Mouse (Mus musculus) forebrain, postnatal 0 days (tissue): Measurements from ENCODE around the gene Tex37. TPM values are rescaled to one million over a fixed set of nuclear protein-coding genes. Genes with fewer than 3 reads are reported as not detected.

ENCODE experiments used
- ATAC-seq: fragments of 200-750 bp; cut with Nextera tagmentation; 2 replicates; pipeline ENCODE4 v1.8.0; 2017; ENCODE audit warnings: mild to moderate bottlenecking, moderate library complexity
- DNase-seq: peaks from one replicate; pipeline ENCODE4 v3.0.0-alpha.2; 2015
- H3K27ac ChIP-seq: fragments of 300-500 bp; sonication (generic); 2 replicates; pipeline ENCODE4 v1.5.1; 2014; ENCODE audit warnings: low read depth, mild to moderate bottlenecking, antibody characterized with exemption, low read length, moderate library complexity, mixed read lengths
- H3K27me3 ChIP-seq: fragments of 300-500 bp; sonication (generic); 2 replicates; pipeline ENCODE4 v1.6.1; 2014; ENCODE audit warnings: mild to moderate bottlenecking, low read length, mixed read lengths; ENCODE audit not compliant: insufficient read depth
- H3K36me3 ChIP-seq: fragments of 300-500 bp; sonication (generic); 2 replicates; pipeline ENCODE4 v1.6.1; 2014; ENCODE audit warnings: mild to moderate bottlenecking, moderate library complexity; ENCODE audit not compliant: insufficient read depth
- H3K4me1 ChIP-seq: fragments of 300-500 bp; sonication (generic); 2 replicates; pipeline ENCODE4 v1.6.1; 2014; ENCODE audit warnings: antibody characterized with exemption; ENCODE audit not compliant: insufficient read depth
- H3K4me2 ChIP-seq: fragments of 300-500 bp; sonication (generic); 2 replicates; pipeline ENCODE4 v1.6.1; 2014; ENCODE audit warnings: low read depth, mild to moderate bottlenecking, moderate library complexity
- H3K4me3 ChIP-seq: fragments of 300-500 bp; sonication (generic); 2 replicates; pipeline ENCODE4 v1.5.1; 2014; ENCODE audit warnings: low read depth, low read length, mixed read lengths
- H3K9ac ChIP-seq: fragments of 300-500 bp; sonication (generic); 2 replicates; pipeline ENCODE4 v1.6.1; 2014; ENCODE audit warnings: mild to moderate bottlenecking
- H3K9me3 ChIP-seq: fragments of 300-500 bp; sonication (generic); 2 replicates; pipeline ENCODE4 v1.6.1; 2016; ENCODE audit warnings: low read length
- CTCF ChIP-seq: sonication (generic); IDR thresholded peaks from 2 replicates; pipeline ENCODE4 v1.5.1; 2016; ENCODE audit warnings: antibody characterized with exemption, control low read depth, low read depth
- WGBS: fragments of 180-500 bp; shearing (Covaris S2); extraction: QIAGEN DNeasy Blood & Tissue Kit; methylation state at CpG from one replicate; pipeline ENCODE4 v1.1.7; 2014; 5-methylcytosine and 5-hydroxymethylcytosine counted together
- polyA plus RNA-seq: library from polyadenylated mRNA; unstranded; fragments of >200 nt; fragmentation: Nextera tagmentation; extraction: Ambion mirVana; gene quantifications from 2 replicates; pipeline ENCODE4 v1.2.1, GENCODE M21; 2015
- total RNA-seq: library from RNA; depleted of rRNA; stranded (reverse); fragments of >200 nt; gene quantifications from 2 replicates; pipeline ENCODE4 v1.2.3, GENCODE M21; 2014; rRNA removed

The Tex37 gene
- total RNA-seq (not detected in 2 replicates), polyA plus RNA-seq (not detected in 2 replicates)

DNA sequence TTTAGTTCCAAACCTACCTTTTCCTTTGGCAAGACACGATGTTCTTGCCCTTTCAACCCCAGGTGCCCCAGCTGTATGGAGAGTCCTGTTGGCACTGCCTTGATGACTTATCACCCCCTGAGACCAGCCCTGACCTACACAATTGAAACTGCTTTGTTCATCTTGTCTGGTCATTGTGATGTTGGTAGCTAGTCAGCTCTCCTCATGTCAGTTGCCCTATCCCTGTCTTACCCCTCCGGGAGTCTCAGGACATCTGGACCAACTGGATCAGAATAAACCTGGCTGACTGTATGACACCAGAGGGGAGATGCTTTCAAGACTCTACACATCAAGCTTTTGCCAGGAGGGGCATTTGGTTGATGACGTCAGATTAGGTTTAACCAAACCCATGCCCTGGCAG lies at the start of gene Tex37:
Gene Tex37, minus strand, starts transcription at position 101 of the 400 bp plus-strand sequence.
- 87% methylated on average over 3 of the region's 3 CpGs for WGBS
- DNase-seq (no peak), ATAC-seq (no peak)
- Histone ChIP-seq H3K9ac (no peak within 1 kb of the TSS), H3K36me3 (no peaks in the 10 kb centered on the region), H3K27me3 (no peaks in the 10 kb centered on the region), H3K4me2 (no peak within 1 kb of the TSS), H3K27ac (no peak within 1 kb of the TSS), H3K9me3 (no peaks in the 10 kb centered on the region), H3K4me1 (peaks cover 6% of the 10 kb centered on the region; the same call in 1 of the 2 replicates), H3K4me3 (no peak within 1 kb of the TSS)
- no peak for TF ChIP-seq CTCF

DNA sequence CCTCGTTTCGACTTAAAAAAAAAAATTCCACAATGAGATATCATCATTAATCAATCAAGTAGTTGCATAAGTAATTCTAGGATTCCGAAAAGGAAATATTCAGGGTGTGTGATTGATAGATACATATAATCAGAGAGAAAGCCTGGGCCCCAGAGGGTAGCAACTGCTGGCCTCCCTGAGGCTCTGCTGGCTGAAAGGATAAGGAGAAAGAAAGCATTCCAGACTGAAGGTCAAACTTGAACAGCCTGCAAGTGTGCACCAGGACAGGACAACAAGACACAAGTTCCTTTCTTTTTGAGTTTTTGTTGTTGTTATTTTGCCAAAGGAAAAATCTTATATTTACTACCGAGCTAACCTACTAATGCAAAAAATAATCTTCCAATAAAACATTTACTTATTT lies 49.6 kb upstream of the Tex37 start:
- no peak overlapping the region for H3K9ac ChIP-seq
- no peak overlapping the region for H3K4me3 ChIP-seq
- DNase-seq: no peak
- 0 out of 2 replicates have a peak, but pooled peaks cover under 1% of the 10 kb centered on the region for H3K27me3 ChIP-seq
- no peak for ATAC-seq
- H3K4me1 ChIP-seq: no peaks in the 10 kb centered on the region
- no peak overlapping the region for H3K27ac ChIP-seq
- H3K4me2 ChIP-seq: no peak overlapping the region
- TF ChIP-seq CTCF: no peak
- WGBS: 71% methylated on average over 4 of the region's 4 CpGs
- no peaks in the 10 kb centered on the region for H3K9me3 ChIP-seq
- H3K36me3 ChIP-seq: no peaks in the 10 kb centered on the region

DNA sequence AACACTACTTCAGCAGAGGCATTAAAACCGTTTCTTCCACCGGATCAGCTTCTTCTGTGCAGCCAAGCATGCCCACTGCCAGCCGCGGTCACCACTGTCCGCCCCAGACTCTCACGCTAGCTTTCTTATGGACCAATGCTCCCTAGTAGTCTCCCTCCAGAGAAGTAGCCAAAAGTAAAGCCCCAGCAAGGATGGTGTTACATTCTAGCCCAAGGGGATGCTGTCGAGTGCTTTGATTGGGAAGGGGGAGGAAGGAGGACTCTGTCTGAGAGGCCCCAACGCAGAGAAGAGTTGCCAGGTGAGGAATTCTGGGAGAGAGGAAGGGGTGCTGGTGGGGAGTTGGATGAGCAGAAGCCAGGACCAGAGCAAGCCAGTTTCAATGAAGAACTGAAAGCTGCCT lies 48.7 kb upstream of the Tex37 start:
- 0 out of 2 replicates have a peak, but pooled peaks cover 5% of the 10 kb centered on the region for H3K27me3 ChIP-seq
- ATAC-seq (no peak; the same call in 1 of the 2 replicates), DNase-seq (no peak)
- no peaks in the 10 kb centered on the region for H3K9me3 ChIP-seq
- H3K4me1 ChIP-seq: no peaks in the 10 kb centered on the region
- H3K9ac ChIP-seq: no peak overlapping the region
- H3K4me2 ChIP-seq: peak overlapping the region; percentile 32; the same call in 1 of the 2 replicates
- no peak overlapping the region for H3K4me3 ChIP-seq
- H3K27ac ChIP-seq: no peak overlapping the region
- no peaks in the 10 kb centered on the region for H3K36me3 ChIP-seq
- no peak for TF ChIP-seq CTCF
- 3% methylated on average over 7 of the region's 8 CpGs for WGBS

DNA sequence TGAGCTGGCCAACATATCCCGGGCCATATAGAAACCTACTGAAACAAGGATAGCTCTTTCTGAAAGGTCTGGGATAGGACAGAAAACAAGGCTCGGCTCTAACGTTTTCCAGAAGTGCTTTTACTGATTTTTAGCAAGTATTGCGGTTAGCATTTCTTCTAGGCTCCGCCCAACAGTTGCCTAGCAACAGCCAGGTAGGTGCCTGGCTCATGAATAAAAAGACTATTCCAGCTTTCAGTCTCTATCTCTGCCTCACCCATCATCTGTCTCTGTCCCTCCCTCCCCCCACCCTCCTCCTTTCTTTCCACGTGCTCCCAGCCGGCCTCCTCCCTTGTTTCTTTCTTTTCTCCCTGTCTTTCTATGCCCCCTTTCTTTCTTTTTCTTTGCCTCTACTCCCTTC lies 47.0 kb upstream of the Tex37 start:
- 0 out of 2 replicates have a peak, but pooled peaks cover 5% of the 10 kb centered on the region for H3K27me3 ChIP-seq
- H3K4me1 ChIP-seq: no peaks in the 10 kb centered on the region
- no peak overlapping the region for H3K27ac ChIP-seq
- ATAC-seq (peak; percentile 69), DNase-seq (peak; percentile 41)
- 27% methylated on average over 7 of the region's 7 CpGs for WGBS
- no peak overlapping the region for H3K9ac ChIP-seq
- H3K4me2 ChIP-seq: no peak overlapping the region
- H3K9me3 ChIP-seq: no peaks in the 10 kb centered on the region
- H3K36me3 ChIP-seq: no peaks in the 10 kb centered on the region
- TF ChIP-seq CTCF: no peak
- no peak overlapping the region for H3K4me3 ChIP-seq

DNA sequence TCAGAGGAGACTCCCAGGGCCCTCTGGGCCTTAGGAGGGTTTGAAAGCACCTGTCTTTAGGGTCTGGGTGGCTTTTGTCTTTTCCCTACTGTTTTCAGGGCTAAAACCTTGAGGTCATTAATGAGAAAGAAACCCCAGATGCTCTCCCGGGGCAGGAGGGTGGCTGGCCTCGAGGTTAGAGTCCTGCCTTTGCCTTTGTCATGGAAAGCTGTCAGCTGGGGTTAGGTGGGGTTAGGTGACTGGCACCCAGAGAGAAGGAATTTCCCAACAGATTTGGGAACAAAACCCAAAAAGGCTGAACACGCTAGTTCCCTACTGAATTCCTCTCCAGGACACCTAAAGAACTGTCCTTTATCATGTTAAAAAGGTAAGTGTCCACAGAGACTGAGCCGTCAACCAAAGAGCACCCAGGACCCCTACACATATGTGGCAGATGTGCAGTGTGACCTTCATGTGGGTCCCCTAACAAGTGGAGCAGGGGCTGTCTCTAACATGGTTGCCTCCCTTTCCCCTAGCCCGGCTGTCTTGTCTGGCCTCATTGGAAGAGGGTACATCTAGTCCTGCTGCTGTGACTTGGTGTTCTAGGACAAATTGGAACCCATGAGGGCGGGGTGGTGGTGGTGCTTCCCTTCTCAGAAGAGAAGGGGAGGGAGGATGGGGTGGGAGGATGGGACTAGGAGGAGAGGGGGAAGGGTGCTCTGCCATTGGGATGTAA lies 45.5 kb upstream of the Tex37 start:
- H3K4me1 ChIP-seq: no peaks in the 10 kb centered on the region
- H3K4me3 ChIP-seq: no peak overlapping the region
- WGBS: 30% methylated on average over 6 of the region's 6 CpGs
- H3K27ac ChIP-seq: no peak overlapping the region
- TF ChIP-seq CTCF: no peak
- no peaks in the 10 kb centered on the region for H3K9me3 ChIP-seq
- no peaks in the 10 kb centered on the region for H3K36me3 ChIP-seq
- H3K27me3 ChIP-seq: peaks cover 11% of the 10 kb centered on the region; the same call in 1 of the 2 replicates
- no peak overlapping the region for H3K4me2 ChIP-seq
- ATAC-seq (no peak), DNase-seq (no peak)
- no peak overlapping the region for H3K9ac ChIP-seq

DNA sequence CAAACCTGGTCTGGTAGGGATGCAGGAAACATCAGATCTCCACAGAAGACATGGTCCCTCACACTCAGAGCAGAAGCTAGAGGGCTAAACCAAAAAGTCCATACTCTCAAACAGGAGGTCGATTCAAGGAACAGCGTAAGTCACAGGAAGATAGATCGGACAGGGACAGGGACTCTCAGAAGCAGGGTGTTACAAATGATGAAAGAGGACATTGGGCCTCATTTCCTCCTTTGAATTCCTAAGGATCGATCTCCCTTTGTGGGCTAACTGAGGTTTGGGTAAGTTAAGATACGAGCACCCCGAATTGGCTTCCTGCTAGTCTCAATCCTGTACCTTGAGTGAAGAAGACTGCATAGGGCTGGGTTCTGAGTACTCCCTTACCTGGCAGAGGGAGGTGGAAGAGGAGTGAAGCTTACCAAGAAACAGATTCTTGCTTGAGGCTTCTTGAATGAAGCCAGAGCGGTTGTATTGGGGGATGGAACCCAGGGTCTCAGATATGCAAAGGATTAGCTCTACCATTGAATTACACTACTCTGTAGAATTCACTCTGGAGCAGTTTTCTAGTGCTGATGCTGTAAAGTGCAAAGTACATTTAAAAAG lies 38.7 kb upstream of the Tex37 start:
- H3K36me3 ChIP-seq: no peaks in the 10 kb centered on the region
- no peak for TF ChIP-seq CTCF
- no peaks in the 10 kb centered on the region for H3K9me3 ChIP-seq
- no peak overlapping the region for H3K9ac ChIP-seq
- peaks cover 52% of the 10 kb centered on the region for H3K27me3 ChIP-seq
- 0 out of 2 replicates have a peak, but pooled peaks cover 7% of the 10 kb centered on the region for H3K4me1 ChIP-seq
- H3K27ac ChIP-seq: no peak overlapping the region
- ATAC-seq (no peak), DNase-seq (no peak)
- H3K4me2 ChIP-seq: no peak overlapping the region
- H3K4me3 ChIP-seq: peak overlapping the region; percentile 42
- 14% methylated on average over 7 of the region's 7 CpGs for WGBS

DNA sequence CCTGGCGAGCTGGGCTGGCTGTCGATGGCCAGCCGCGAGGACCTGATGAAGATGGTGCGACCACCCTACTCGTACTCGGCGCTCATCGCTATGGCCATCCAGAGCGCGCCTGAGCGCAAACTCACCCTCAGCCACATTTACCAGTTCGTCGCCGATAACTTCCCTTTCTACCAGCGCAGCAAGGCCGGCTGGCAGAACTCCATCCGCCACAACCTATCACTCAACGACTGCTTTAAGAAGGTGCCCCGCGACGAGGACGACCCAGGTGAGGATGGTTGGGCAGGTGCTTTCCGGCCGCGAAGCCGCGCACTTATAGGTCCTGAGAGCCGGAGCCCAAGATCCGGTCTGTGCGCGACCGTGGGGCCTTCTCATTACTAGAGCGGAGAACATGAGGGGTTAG lies 38.2 kb upstream of the Tex37 start:
- TF ChIP-seq CTCF: no peak
- peak overlapping the region; percentile 42 for H3K4me3 ChIP-seq
- H3K4me1 ChIP-seq: 0 out of 2 replicates have a peak, but pooled peaks cover 7% of the 10 kb centered on the region
- H3K4me2 ChIP-seq: peak overlapping the region; percentile 84
- no peak overlapping the region for H3K27ac ChIP-seq
- DNase-seq (peak; percentile 14), ATAC-seq (peak; percentile 36)
- no peak overlapping the region for H3K9ac ChIP-seq
- H3K9me3 ChIP-seq: no peaks in the 10 kb centered on the region
- no peaks in the 10 kb centered on the region for H3K36me3 ChIP-seq
- whole genome bisulfite sequencing: 3% methylated on average over 34 of the region's 34 CpGs
- peaks cover 52% of the 10 kb centered on the region for H3K27me3 ChIP-seq
